Mouse (Mus musculus) hindlimb bud, embryonic 11.5 days (tissue): ENCODE results near the gene Gm13276.
"Not testable (repeated sequence)": the region's sequence is repeated elsewhere in the genome, so short reads cannot be mapped to it uniquely, and the experiment has no call there.

Experiments used
- DNase-seq: peaks from one replicate; pipeline ENCODE4 v3.0.0-alpha.2; 2012; ENCODE audit warnings: low read depth, low spot score; ENCODE audit errors: extremely low spot score

Gene Gm13276

DNA sequence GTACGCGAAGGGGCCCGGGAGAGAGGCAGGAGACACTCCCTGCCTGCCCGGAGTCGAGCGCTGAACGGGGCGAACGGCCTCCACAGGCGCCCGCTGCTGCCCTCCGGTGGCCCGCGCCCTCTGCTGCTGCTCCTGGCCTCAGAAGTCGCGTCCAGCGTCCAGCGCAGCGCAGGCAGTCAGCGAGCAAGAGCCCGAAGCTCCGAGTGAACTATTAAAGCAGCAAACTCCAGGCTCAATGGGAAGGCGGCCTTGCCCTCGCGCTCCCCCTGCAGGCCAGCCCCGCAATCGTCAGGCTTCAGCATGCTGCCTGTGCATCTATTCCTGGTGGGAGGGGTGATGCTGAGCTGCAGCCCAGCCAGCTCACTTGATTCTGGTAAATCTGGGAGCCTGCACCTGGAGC, at the start of gene Gm13276:
Gm13276 (plus strand) TSS at position 301 of the 400 bp plus-strand sequence.
- DNase-seq, result not testable (repeated sequence)

DNA sequence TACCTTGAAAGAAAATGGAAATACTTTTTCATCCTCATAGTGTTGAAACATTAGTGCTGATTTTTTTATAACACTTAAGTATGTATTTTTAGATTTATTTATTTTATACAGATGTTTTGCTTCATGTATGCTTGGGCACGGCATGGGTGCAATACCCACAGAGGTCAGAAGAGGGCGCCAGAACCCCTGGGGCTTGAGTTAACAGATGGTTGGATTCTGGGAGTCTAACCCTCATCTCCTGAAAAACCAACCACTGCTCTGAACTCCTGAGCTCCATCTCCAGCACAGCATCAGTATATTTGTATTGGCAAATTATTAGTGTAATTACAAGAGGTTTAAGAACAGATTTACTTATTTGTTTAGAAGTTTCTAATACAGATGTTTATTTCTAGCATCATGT, 47.0 kb upstream of the Gm13276 start:
- DNase-seq, result no peak

DNA sequence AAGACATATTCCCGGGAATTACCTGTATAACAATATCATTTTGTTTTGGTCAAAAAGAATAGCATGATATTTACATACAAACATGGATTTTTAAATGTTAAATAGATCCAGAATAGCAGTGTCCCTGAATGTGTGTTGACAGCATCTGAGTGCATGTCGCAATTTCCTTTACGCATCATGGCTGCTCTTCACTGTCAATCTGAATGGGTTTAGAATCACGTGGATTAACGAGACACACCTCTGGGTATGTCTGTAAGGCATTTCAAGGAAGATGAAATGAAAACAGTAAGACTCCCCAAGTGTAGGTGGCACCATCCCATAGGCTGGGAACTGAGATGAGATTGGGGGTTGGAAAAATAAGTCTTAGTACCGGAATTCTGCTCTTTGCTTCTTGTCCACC, 46.5 kb upstream of the Gm13276 start:
- DNase-seq, result no peak

DNA sequence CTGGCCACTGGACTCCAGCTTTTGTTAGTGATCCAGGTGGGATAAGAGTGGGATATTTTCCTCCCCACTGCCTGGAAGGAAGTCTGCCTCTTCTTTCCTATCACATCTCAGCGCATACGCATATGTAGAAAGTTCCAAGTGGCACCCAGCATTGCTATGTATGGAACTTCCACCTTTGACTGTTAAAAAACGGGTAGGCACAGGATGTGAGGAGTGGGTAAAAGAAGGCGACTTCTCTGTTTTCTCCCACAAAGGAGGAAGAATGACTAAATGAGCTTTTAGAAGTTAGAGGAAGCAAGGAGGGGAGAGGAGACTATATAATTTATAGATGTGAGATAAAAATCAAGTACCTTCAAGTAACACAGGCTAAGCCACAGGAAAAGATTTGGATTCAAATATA, 44.1 kb upstream of the Gm13276 start:
- DNase-seq, result no peak

DNA sequence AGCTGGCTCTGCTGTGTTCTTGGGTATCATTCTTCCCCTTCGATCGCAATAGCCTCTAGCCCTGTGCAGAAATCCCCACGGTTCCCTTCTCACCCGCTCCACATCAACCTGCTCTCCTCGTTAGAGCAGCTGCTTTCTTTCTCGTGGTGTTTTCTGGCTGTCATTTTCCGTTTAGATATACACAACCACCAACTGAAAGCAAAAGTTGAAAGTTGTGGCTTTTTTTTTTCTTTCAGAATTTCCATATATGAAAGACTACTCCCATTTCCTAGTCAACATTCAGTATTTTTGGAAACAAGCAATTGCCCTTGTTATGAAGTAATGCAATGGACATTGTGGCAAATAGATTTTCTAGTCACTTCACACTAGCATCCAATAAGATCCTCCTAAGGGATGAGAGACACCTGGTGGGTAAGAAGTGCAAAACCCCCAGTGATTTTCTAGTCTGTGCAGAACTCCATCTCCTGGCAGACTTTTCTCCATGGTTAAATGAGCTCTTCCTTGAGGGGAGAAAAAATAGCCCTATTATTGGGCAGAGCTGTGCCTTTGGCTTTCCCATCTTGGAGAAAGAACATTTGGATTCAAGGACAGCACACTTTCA, 42.6 kb upstream of the Gm13276 start:
- DNase-seq, result no peak

DNA sequence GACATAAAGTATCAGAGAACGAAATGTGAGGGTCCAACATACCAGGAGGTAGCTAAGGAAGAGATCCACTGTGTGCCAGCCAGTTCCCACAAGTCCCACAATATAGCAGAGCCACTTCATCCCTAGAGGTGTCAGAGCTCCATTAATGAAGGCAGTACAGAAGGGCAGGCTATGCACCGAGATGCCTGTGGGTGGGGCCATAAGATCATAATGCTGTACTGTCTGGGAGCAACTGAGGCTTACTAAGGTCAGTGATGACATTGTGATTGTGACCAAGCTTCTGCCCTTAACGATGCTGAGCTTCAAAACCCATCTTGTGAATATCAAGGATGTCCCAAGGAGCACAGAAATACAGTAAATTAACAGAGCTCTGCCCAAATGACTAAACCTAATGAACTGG, 41.3 kb upstream of the Gm13276 start:
- DNase-seq, result no peak

DNA sequence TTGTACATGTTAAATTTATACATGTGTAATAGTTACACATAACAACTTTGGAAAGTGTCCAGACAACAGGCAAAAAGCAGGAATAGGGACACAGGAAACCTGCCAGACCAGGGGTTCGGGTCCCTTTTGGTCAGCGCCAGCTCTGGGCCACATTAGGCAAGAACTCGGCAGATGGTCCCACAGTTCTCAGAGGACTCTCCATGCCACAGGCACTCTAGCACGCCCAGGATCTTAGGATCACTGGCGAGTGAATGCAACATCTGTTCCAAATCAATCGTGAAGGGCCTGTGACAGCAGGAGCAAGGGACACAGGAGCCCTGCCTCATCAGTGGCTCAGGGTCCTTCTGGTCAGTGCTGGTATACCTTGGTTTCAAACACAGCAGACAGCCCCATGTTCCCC, 35.6 kb upstream of the Gm13276 start:
- no peak for DNase-seq

DNA sequence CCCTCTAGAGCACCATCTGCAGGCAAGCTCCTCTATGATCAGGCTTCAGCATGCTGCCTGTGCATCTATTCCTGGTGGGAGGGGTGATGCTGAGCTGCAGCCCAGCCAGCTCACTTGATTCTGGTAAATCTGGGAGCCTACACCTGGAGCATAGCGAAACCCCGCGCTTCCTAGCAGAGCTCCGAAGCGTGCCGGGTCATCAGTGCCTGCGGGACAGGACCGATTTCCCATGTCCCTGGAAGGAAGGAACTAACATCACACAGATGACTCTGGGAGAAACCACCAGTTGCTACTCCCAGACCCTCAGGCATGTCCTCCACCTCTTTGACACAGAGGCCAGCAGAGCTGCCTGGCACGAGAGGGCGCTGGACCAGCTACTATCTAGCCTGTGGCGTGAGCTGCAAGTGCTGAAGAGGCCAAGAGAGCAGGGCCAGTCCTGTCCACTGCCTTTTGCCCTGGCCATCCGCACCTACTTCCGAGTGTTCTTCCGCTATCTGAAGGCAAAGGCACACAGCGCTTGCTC, 30.6 kb upstream of the Gm13276 start, which contains the start of gene Gm13271:
Gm13271 (plus strand) TSS at position 51 of the 523 bp plus-strand sequence.
- not testable (repeated sequence) for DNase-seq

DNA sequence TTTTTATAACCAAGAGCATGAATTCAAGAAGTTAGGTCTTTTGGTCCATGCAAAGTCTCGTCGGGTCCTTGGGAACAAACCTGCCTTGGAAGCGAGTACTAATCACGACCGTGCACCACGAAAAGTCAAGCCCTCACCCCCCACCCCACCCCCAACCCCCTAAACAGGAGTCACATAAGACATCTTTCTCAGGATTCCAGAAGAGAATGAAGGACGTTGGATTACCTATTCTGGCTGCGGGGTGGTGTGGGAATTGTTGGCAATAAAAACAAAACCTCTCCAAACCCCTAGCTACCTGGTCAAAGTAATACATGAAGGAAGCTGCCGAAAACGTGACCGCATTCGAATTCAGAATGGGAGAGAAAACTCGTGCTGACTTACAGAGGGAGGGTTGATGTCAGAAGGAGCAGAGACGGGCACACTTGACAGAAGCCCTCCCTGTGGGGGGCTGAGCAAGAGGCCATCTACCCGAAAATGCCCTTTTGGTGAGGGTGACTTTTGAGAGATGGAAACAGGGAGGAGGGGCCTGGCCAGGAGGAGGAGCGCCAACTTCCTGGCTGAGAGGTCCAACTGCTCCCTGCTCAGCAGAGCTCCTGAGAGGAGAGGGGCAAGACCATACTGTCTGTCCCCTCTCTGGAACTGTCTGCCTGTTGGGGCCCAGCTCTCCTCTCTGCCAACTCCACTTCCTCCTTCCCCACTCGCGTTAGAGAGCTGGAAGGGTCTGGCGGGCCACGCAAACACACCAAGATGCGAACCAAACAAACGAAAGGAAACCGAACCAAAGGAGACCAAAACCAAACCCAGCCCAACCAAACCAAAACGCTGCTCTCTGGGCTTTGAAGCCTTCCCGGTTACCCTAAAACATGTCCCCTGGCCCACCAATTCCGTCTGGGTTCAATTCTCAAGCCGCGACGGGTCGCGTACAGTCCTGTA, 28.7 kb upstream of the Gm13276 start:
- DNase-seq, result not testable (repeated sequence)

DNA sequence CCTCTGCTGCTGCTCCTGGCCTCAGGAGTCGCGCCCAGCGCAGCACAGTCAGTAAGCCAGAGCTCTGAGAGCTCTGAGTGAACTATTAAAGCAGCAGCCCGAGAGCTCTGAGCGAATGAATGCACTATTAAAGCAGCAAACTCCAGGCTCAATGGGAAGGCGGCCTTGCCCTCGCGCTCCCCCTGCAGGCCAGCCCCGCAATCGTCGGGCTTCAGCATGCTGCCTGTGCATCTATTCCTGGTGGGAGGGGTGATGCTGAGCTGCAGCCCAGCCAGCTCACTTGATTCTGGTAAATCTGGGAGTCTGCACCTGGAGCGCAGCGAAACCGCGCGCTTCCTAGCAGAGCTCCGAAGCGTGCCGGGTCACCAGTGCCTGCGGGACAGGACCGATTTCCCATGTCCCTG, 27.9 kb upstream of the Gm13276 start:
- not testable (repeated sequence) for DNase-seq

DNA sequence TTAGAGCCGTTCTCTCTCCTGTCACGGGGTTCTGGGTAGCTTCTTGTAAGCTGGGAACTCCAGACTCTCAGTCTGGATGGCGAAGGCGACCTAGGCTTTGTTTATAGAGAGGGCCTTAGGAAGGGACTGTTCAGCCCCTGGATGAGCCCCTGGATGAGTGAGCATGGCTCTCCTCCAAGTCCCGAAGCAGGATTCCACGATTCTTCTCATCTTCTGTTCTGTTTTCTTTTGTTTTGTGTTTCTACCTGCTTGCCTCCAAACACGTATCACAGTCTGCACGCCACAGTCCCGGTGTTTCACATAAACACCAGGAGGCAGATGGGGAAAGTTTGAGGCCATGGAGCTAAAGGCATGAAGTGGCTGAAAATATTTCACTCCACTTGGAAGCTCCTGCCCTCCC, 26.8 kb upstream of the Gm13276 start:
- not testable (repeated sequence) for DNase-seq

DNA sequence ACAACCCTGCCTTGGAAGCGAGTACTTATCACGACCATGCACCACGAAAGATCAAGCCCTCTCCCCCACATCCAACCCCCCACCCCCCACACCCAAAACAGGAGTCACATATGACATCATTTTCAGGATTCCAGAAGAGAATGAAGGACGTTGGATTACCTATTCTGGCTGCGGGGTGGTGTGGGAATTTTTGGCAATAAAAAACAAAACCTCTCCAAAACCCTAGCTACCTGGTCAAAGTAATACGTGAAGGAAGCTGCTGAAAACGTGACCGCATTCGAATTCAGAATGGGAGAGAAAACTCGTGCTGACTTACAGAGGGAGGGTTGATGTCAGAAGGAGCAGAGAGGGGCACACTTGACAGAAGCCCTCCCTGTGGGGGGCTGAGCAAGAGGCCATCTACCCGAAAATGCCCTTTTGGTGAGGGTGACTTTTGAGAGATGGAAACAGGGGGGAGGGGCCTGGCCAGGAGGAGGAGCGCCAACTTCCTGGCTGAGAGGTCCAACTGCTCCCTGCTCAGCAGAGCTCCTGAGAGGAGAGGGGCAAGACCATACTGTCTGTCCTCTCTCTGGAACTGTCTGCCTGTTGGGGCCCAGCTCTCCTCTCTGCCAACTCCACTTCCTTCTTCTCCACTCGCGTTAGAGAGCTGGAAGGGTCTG, 25.8 kb upstream of the Gm13276 start, which contains the start of gene Gm13283:
Gm13283 (plus strand) TSS at position 510 of the 659 bp plus-strand sequence.
- not testable (repeated sequence) for DNase-seq

DNA sequence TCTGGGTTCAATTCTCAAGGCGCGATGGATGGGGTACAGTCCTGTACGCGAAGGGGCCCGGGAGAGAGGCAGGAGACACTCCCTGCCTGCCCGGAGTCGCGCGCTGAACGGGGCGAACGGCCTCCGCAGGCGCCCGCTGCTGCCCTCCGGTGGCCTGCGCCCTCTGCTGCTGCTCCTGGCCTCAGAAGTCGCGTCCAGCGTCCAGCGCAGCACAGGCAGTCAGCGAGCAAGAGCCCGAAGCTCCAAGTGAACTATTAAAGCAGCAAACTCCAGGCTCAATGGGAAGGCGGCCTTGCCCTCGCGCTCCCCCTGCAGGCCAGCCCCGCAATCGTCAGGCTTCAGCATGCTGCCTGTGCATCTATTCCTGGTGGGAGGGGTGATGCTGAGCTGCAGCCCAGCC, 25.1 kb upstream of the Gm13276 start:
- not testable (repeated sequence) for DNase-seq

DNA sequence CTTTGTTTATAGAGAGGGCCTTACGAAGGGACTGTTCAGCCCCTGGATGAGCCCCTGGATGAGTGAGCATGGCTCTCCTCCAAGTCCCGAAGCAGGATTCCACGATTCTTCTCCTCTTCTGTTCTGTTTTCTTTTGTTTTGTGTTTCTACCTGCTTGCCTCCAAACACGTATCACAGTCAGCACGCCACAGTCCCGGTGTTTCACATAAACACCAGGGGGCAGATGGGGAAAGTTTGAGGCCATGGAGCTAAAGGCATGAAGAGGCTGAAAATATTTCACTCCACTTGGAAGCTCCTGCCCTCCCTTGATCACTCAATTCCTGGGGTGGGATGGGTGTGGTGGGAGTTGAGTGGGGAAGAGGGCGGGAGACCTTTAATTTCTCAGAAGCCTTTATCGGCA, 23.7 kb upstream of the Gm13276 start:
- not testable (repeated sequence) for DNase-seq

DNA sequence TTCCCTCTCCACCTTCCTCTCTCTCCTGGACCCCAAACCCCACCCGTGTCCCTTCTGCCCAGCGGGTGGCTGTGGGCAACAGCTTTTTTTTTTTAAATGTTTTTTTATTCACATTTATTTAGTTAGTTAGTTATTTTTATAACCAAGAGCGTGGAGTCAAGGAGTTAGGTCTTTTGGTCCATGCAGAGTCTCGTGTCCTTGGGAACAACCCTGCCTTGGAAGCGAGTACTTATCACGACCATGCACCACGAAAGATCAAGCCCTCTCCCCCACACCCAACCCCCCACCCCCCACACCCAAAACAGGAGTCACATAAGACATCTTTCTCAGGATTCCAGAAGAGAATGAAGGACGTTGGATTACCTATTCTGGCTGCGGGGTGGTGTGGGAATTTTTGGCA, 23.2 kb upstream of the Gm13276 start:
- not testable (repeated sequence) for DNase-seq

DNA sequence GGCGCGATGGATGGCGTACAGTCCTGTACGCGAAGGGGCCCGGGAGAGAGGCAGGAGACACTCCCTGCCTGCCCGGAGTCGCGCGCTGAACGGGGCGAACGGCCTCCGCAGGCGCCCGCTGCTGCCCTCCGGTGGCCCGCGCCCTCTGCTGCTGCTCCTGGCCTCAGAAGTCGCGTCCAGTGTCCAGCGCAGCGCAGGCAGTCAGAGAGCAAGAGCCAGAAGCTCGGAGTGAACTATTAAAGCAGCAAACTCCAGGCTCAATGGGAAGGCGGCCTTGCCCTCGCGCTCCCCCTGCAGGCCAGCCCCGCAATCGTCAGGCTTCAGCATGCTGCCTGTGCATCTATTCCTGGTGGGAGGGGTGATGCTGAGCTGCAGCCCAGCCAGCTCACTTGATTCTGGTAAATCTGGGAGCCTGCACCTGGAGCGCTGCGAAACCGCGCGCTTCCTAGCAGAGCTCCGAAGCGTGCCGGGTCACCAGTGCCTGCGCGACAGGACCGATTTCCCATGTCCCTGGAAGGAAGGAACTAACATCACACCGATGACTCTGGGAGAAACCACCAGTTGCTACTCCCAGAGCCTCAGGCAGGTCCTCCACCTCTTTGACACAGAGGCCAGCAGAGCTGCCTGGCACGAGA, 22.0 kb upstream of the Gm13276 start:
- DNase-seq, result not testable (repeated sequence)

DNA sequence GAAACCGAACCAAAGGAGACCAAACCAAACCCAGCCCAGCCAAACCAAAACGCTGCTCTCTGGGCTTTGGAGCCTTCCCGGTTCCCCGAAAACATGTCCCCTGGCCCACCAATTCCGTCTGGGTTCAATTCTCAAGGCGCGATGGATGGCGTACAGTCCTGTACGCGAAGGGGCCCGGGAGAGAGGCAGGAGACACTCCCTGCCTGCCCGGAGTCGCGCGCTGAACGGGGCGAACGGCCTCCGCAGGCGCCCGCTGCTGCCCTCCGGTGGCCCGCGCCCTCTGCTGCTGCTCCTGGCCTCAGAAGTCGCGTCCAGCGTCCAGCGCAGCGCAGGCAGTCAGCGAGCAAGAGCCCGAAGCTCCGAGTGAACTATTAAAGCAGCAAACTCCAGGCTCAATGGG, 12.0 kb upstream of the Gm13276 start, which contains the start of gene Gm13290:
Gm13290 (plus strand) TSS at position 301 of the 400 bp plus-strand sequence.
- not testable (repeated sequence) for DNase-seq

DNA sequence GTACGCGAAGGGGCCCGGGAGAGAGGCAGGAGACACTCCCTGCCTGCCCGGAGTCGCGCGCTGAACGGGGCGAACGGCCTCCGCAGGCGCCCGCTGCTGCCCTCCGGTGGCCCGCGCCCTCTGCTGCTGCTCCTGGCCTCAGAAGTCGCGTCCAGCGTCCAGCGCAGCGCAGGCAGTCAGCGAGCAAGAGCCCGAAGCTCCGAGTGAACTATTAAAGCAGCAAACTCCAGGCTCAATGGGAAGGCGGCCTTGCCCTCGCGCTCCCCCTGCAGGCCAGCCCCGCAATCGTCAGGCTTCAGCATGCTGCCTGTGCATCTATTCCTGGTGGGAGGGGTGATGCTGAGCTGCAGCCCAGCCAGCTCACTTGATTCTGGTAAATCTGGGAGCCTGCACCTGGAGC, 8.9 kb upstream of the Gm13276 start, which contains the start of gene Gm13289:
Gm13289 (plus strand) TSS at position 301 of the 400 bp plus-strand sequence.
- DNase-seq, result not testable (repeated sequence)

DNA sequence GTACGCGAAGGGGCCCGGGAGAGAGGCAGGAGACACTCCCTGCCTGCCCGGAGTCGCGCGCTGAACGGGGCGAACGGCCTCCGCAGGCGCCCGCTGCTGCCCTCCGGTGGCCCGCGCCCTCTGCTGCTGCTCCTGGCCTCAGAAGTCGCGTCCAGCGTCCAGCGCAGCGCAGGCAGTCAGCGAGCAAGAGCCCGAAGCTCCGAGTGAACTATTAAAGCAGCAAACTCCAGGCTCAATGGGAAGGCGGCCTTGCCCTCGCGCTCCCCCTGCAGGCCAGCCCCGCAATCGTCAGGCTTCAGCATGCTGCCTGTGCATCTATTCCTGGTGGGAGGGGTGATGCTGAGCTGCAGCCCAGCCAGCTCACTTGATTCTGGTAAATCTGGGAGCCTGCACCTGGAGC, 6.0 kb upstream of the Gm13276 start, which contains the start of gene Gm13272:
Gm13272 (plus strand) TSS at position 301 of the 400 bp plus-strand sequence.
- not testable (repeated sequence) for DNase-seq

DNA sequence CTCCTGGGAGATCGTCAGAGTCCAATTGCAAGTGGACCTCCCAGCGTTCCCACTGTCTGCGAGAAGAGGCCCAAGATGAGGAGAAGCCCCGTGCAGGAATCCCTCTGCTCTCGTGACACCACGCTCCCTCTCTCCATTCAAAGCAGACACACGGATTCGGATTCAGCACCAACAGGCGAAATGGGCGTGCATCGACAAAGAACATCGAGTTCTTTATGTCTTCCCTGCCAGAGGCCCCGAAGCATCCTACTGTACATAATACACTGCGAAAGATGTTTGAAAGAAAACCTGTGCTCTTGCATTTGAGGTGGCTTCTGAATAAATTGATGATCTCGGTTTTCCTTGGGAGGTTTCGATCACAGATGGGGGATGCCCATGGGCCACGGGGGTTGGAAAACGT, 5.2 kb upstream of the Gm13276 start:
- DNase-seq, result not testable (repeated sequence)
